Mouse (Mus musculus): ENCODE data around the gene Fzr1. TPM values are rescaled to one million over a fixed set of nuclear protein-coding genes. Genes with fewer than 3 reads are reported as not detected.

Fzr1 gene
- polyA plus RNA-seq, 1 experiment from 2014 or later: 112 TPM

- Histone ChIP-seq H3K27ac (no peak overlapping the region), H3K4me3 (peak overlapping the region; percentile 80), H3K9ac (peak overlapping the region; percentile 84), H3K36me3 (peaks cover 37% of the 10 kb centered on the region), H3K9me3 (no peaks in the 10 kb centered on the region), H3K4me1 (peaks cover 13% of the 10 kb centered on the region), H3K4me2 (replicated peaks) (peak overlapping the region; percentile 88), H3K27me3 (no peaks in the 10 kb centered on the region)
- WGBS: 86% methylated on average over 22 of the region's 22 CpGs
- ATAC-seq (ENCODE audit: low FRiP score, low read depth): no peak
These were observed 7.4 kb upstream of the Fzr1 start for GRCm38 (mm10) chr10:81385603-81386306.

DNA sequence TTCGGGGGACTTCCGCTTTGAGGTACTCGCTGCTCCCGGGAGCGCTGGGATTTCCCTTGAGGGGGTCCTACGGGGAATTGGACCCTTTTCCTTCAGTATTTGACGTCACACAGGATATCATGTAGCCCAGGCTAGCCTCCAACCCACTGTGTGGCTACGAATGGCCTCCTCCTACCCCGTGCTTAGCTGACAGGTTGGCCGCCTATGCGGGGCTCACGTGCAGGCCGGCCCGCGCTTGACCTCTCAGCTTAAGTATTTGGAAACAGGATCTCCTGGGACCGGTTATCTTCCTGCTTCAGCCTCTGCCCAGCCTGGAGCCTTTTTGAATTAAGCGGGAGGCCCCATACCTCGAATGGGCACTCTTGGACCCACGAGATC lies 6.3 kb upstream of the Fzr1 start:
- ATAC-seq (ENCODE audit: low FRiP score, low read depth): peak; percentile 21; the same call in 1 of the 2 replicates
- Histone ChIP-seq H3K27me3 (no peaks in the 10 kb centered on the region), H3K4me2 (replicated peaks) (peak overlapping the region; percentile 88), H3K36me3 (peaks cover 37% of the 10 kb centered on the region), H3K9ac (peak overlapping the region; percentile 84), H3K4me1 (peaks cover 13% of the 10 kb centered on the region), H3K9me3 (no peaks in the 10 kb centered on the region), H3K4me3 (peak overlapping the region; percentile 80), H3K27ac (peak overlapping the region; percentile 63)
- WGBS: 1% methylated on average over 19 of the region's 19 CpGs

- Histone ChIP-seq H3K9ac (peak within 1 kb of the TSS; percentile 84), H3K36me3 (peaks cover 33% of the 10 kb centered on the region), H3K4me3 (peak within 1 kb of the TSS; percentile 80), H3K9me3 (no peaks in the 10 kb centered on the region), H3K4me2 (replicated peaks) (peak within 1 kb of the TSS; percentile 88), H3K27ac (peak within 1 kb of the TSS; percentile 63), H3K27me3 (no peaks in the 10 kb centered on the region), H3K4me1 (peaks cover 19% of the 10 kb centered on the region)
- whole genome bisulfite sequencing: 7% methylated on average over 54 of the region's 54 CpGs
- ATAC-seq (ENCODE audit: low FRiP score, low read depth): peak; percentile 93
These were observed 5.7 kb upstream of the Fzr1 start, which contains the start of the genes Dohh and Gm48551 for GRCm38 (mm10) chr10:81383802-81384604. TSS of gene Dohh (plus strand) at chr10:81384428. TSS of gene Gm48551 (plus strand) at chr10:81384466.

GRCm38 (mm10) chr10:81382039-81382438 lies 3.7 kb upstream of the Fzr1 start:
- Histone ChIP-seq H3K4me1 (peaks cover 27% of the 10 kb centered on the region), H3K9me3 (no peaks in the 10 kb centered on the region), H3K27ac (no peak overlapping the region), H3K27me3 (no peaks in the 10 kb centered on the region), H3K4me3 (no peak overlapping the region), H3K36me3 (peaks cover 14% of the 10 kb centered on the region), H3K4me2 (replicated peaks) (no peak overlapping the region), H3K9ac (no peak overlapping the region)
- 77% methylated on average over 5 of the region's 5 CpGs for WGBS
- no peak for ATAC-seq (ENCODE audit: low FRiP score, low read depth)

GRCm38 (mm10) chr10:81379809-81380378 lies 1.6 kb upstream of the Fzr1 start:
- Histone ChIP-seq H3K4me1 (peaks cover 31% of the 10 kb centered on the region), H3K9me3 (no peaks in the 10 kb centered on the region), H3K36me3 (peaks cover 15% of the 10 kb centered on the region), H3K27ac (no peak overlapping the region), H3K27me3 (no peaks in the 10 kb centered on the region), H3K4me2 (replicated peaks) (no peak overlapping the region), H3K9ac (no peak overlapping the region), H3K4me3 (no peak overlapping the region; the same call in 1 of the 2 replicates)
- ATAC-seq (ENCODE audit: low FRiP score, low read depth): no peak
- 87% methylated on average over 6 of the region's 6 CpGs for WGBS

DNA sequence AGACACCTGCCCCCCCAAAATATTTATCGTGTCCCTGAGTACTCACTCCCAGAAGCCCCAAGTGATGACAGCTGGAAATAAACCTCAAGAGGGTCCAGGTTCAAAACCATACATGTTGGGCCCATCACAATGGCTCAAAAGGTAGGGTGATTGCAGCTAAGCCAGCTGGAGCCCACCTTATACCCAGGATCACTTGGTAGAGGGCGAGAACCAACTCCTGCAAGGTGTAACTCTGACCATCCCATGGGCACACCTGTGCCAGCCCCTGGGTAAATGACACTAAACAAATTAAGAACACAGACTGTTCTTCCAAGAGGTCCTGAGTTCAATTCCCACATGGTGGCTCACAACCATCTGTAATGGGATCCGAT lies 852 bp upstream of the Fzr1 start:
- Histone ChIP-seq H3K4me3 (peak overlapping the region; percentile 83), H3K27ac (peak overlapping the region; percentile 78), H3K4me2 (replicated peaks) (peak overlapping the region; percentile 69), H3K9me3 (no peaks in the 10 kb centered on the region), H3K9ac (peak overlapping the region; percentile 59), H3K4me1 (peaks cover 30% of the 10 kb centered on the region), H3K36me3 (peaks cover 21% of the 10 kb centered on the region), H3K27me3 (no peaks in the 10 kb centered on the region)
- no peak for ATAC-seq (ENCODE audit: low FRiP score, low read depth)
- 58% methylated on average over 3 of the region's 3 CpGs for WGBS

DNA sequence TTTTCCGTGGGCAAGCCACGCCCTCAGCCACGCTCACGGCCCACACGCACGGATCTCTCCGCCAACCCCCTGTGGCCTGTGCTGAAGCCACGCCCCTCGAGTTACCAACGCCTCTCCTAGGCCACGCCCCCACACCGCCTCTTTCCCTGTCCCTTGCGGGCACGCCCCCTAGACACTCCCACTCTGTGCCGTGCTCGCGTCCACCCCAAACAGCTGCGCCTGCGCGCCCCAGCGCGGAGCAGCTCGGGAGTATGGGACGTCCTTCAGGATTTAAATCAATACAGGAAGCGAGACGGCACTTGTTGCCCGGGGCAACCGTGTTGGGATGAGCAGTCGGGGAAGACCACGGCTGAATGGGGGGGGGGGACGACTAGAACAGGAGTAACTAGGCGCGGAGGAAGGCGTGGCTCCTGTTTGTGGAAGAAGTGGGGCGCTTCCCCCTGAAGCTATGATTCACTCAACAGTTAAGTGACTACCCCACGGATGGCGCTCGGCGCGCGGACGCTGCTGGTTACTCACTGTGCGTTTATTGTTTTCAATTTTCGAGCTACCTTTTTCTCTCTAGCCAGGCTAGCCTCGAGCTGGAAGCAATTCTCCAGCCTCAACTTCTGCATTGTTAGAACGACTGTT lies 352 bp upstream of the Fzr1 start:
- ATAC-seq (ENCODE audit: low FRiP score, low read depth): peak; percentile 96
- WGBS: under 1% methylated on average over 46 of the region's 46 CpGs

GRCm38 (mm10) chr10:81377362-81377664 lies 1.0 kb downstream of the Fzr1 start:
- H3K27ac ChIP-seq: 0 out of 2 replicates have a peak overlapping the region, but pooled peaks have one; percentile 28

More for the DNA sequence above, 352 bp upstream of the Fzr1 start:
- Histone ChIP-seq H3K4me2 (replicated peaks) (peak overlapping the region; percentile 69), H3K27ac (peak overlapping the region; percentile 78), H3K9ac (peak overlapping the region; percentile 59), H3K27me3 (no peaks in the 10 kb centered on the region), H3K4me1 (peaks cover 30% of the 10 kb centered on the region), H3K4me3 (peak overlapping the region; percentile 83), H3K9me3 (no peaks in the 10 kb centered on the region), H3K36me3 (peaks cover 26% of the 10 kb centered on the region)

DNA sequence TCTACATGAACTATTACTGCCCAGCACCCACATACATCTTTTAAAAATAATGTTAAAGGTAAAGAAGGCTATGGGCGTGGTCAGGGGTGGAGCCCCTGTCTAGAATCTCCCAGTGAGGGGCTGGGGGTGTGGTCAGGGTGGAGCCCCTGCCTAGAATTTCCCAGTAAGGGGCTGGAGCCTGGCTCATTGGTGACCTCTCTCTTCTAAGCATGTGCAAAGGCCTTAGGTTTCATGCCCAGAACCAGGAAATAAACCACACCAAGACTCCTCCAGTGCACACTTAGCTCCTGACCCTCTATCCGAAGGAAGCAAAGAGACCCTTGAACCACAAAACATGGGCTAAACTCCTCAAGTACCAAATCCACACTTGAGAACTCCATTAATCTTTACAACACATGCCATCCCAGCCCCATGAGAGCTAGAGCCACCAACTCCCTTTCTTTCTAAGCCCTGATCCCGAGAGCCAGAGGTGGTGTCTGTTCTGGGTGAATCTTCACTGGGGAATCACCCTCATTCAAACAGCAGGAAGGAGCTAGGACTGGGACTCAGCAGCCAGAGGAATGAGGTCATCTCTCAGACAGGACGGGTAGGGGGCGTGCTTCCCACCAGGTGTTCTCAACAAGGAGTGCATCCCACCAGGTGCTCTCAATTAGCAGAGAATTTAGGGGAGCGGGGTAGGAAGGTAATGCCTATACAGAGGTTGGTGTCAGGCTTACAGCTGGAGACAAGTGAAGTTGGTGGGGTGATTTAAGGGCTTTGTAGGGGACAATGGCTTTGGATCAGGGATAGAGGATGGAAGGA lies 1.6 kb downstream of the Fzr1 start:
- H3K9ac ChIP-seq: peak overlapping the region; percentile 94
- H3K9me3 ChIP-seq: no peaks in the 10 kb centered on the region
- 33% methylated on average over 6 of the region's 6 CpGs for WGBS
- peaks cover 30% of the 10 kb centered on the region for H3K4me1 ChIP-seq
- H3K36me3 ChIP-seq: peaks cover 45% of the 10 kb centered on the region
- H3K4me3 ChIP-seq: peak overlapping the region; percentile 83
- ATAC-seq (ENCODE audit: low FRiP score, low read depth): no peak
- no peaks in the 10 kb centered on the region for H3K27me3 ChIP-seq
- H3K4me2 ChIP-seq (replicated peaks): peak overlapping the region; percentile 82
- 0 out of 2 replicates have a peak overlapping the region, but pooled peaks have one; percentile 28 for H3K27ac ChIP-seq

More at GRCm38 (mm10) chr10:81377362-81377664, 1.0 kb downstream of the Fzr1 start:
- ATAC-seq (ENCODE audit: low FRiP score, low read depth): no peak
- Histone ChIP-seq H3K4me1 (peaks cover 30% of the 10 kb centered on the region), H3K27me3 (no peaks in the 10 kb centered on the region), H3K4me3 (peak overlapping the region; percentile 83), H3K36me3 (peaks cover 40% of the 10 kb centered on the region), H3K9ac (peak overlapping the region; percentile 94), H3K9me3 (no peaks in the 10 kb centered on the region), H3K4me2 (replicated peaks) (peak overlapping the region; percentile 82)
- WGBS: 57% methylated on average over 2 of the region's 2 CpGs

DNA sequence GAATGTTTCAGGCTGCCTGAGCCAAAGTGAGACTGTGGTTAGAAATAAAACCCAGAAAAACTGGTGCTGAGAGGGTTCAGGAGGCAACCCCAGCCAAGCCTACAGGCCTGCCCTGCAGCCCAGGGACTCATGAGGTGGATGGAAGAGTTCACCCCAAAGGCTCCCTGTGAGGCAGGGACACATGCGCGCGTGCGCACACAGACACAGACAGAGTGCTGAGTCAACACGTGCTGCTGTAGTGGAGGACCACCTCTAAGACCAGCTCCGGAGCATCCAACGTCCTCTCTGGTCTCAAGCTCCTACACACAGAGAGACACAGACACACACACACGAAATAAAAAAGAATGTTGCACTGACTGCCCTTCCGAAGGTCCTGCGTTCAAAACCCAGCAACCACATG lies 3.0 kb downstream of the Fzr1 start:
- Histone ChIP-seq H3K9me3 (no peaks in the 10 kb centered on the region), H3K9ac (no peak overlapping the region), H3K4me3 (no peak overlapping the region), H3K27me3 (no peaks in the 10 kb centered on the region), H3K4me2 (replicated peaks) (no peak overlapping the region), H3K27ac (no peak overlapping the region), H3K4me1 (peaks cover 30% of the 10 kb centered on the region), H3K36me3 (peaks cover 60% of the 10 kb centered on the region)
- WGBS: 95% methylated on average over 10 of the region's 10 CpGs
- ATAC-seq (ENCODE audit: low FRiP score, low read depth): no peak

DNA sequence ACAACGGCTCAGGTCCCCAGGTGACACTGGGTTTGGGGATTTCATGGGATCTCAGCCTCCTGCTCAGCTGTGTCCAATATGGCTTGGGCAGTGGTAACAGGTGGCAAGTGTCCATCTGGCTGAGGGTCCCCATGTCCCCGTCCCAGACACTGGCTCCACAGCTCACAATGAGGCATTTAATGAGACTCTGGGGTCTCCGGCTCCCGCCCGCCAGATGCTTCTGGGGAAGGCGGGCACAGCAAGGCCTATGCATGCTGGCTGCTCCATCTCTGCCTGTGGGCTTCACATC lies 11.2 kb downstream of the Fzr1 start:
- peaks cover 26% of the 10 kb centered on the region for H3K4me1 ChIP-seq
- 81% methylated on average over 6 of the region's 6 CpGs for WGBS
- peaks cover 73% of the 10 kb centered on the region for H3K36me3 ChIP-seq
- H3K27me3 ChIP-seq: peaks cover 40% of the 10 kb centered on the region
- H3K9me3 ChIP-seq: no peaks in the 10 kb centered on the region
- H3K9ac ChIP-seq: no peak overlapping the region
- H3K27ac ChIP-seq: no peak overlapping the region
- no peak for ATAC-seq (ENCODE audit: low FRiP score, low read depth)
- no peak overlapping the region for H3K4me2 ChIP-seq (replicated peaks)
- H3K4me3 ChIP-seq: no peak overlapping the region
